Mouse (Mus musculus) cerebellum, postnatal 14 days (tissue): Measurements from ENCODE around the gene Ints4.
A peak's percentile ranks its signal among the peaks of the same experiment; 100 is the strongest.
"Not testable (repeated sequence)": the region's sequence is repeated elsewhere in the genome, so short reads cannot be mapped to it uniquely, and the experiment has no call there.

Experiments
- DNase-seq, 2 experiments: peaks; one replicate each; pipeline ENCODE4 v3.0.0; 2021; ENCODE audit warnings: mixed read lengths in 2 of 2

Gene Ints4

GRCm38 (mm10) chr7:97480821-97481339 is at the start of gene Ints4:
Gene Ints4, plus strand, starts transcription at chr7:97480956.
- peak; percentile 90 to 91 for DNase-seq

- DNase-seq = not testable (repeated sequence)
Measured at GRCm38 (mm10) chr7:97433517-97433916, 47.2 kb upstream of the Ints4 start.

- DNase-seq = no peak
Measured at GRCm38 (mm10) chr7:97434517-97434916, 46.2 kb upstream of the Ints4 start.

GRCm38 (mm10) chr7:97438986-97439385 is 41.8 kb upstream of the Ints4 start:
- no peak for DNase-seq

- peak; percentile 87 to 94 for DNase-seq
Measured at GRCm38 (mm10) chr7:97446171-97446925, 34.4 kb upstream of the Ints4 start.

GRCm38 (mm10) chr7:97447050-97447531 is 33.7 kb upstream of the Ints4 start:
- peak in 1 of 2 experiments; percentile 9 for DNase-seq

GRCm38 (mm10) chr7:97451023-97451422 is 29.7 kb upstream of the Ints4 start, which contains the start of gene Kctd14:
Gene Kctd14, plus strand, starts transcription at chr7:97451323.
- not testable (repeated sequence) for DNase-seq

- DNase-seq = no peak
Measured at GRCm38 (mm10) chr7:97452196-97452595, 28.6 kb upstream of the Ints4 start.

- no peak for DNase-seq
Measured at GRCm38 (mm10) chr7:97453141-97453921, 27.4 kb upstream of the Ints4 start.

- no peak for DNase-seq
Measured at GRCm38 (mm10) chr7:97454795-97455194, 26.0 kb upstream of the Ints4 start.

- DNase-seq = no peak
Measured at GRCm38 (mm10) chr7:97455577-97455976, 25.2 kb upstream of the Ints4 start.

- no peak for DNase-seq
Measured at GRCm38 (mm10) chr7:97473001-97473400, 7.8 kb upstream of the Ints4 start.

GRCm38 (mm10) chr7:97479349-97479748 is 1.4 kb upstream of the Ints4 start:
- DNase-seq = no peak

GRCm38 (mm10) chr7:97480290-97480689 is 466 bp upstream of the Ints4 start:
- no peak for DNase-seq

- no peak for DNase-seq
Measured at GRCm38 (mm10) chr7:97483378-97483777, 2.6 kb downstream of the Ints4 start.

GRCm38 (mm10) chr7:97491157-97491556 is 10.4 kb downstream of the Ints4 start:
- no peak for DNase-seq

- no peak for DNase-seq
Measured at GRCm38 (mm10) chr7:97492420-97492819, 11.7 kb downstream of the Ints4 start.

GRCm38 (mm10) chr7:97495052-97495451 is 14.3 kb downstream of the Ints4 start:
- DNase-seq = no peak

- DNase-seq = peak; percentile 72 to 81
Measured at GRCm38 (mm10) chr7:97500555-97501209, 19.9 kb downstream of the Ints4 start.

GRCm38 (mm10) chr7:97514786-97515185 is 34.0 kb downstream of the Ints4 start:
- peak; percentile 63 to 70 for DNase-seq

GRCm38 (mm10) chr7:97519935-97520334 is 39.2 kb downstream of the Ints4 start:
- DNase-seq = no peak

GRCm38 (mm10) chr7:97535531-97535930 is 54.8 kb downstream of the Ints4 start:
- no peak for DNase-seq

GRCm38 (mm10) chr7:97536571-97536970 is 55.8 kb downstream of the Ints4 start:
- DNase-seq = no peak
